Mouse (Mus musculus): ENCODE data around the gene Mxd4. TPM values are rescaled to one million over a fixed set of nuclear protein-coding genes. Genes with fewer than 3 reads are reported as not detected.

Mxd4 gene
- polyA plus RNA-seq, 1 experiment: 147 TPM

- no peaks in the 10 kb centered on the region for H3K36me3 ChIP-seq (ENCODE audit: control insufficient read depth, insufficient read depth, low read length)
- DNase-seq (ENCODE audit: low read depth in 1 of 2, low spot score in 2 of 2): no peak
- WGBS: 39% methylated on average over 9 of the region's 9 CpGs
- peak overlapping the region; percentile 62 for H3K27ac ChIP-seq (ENCODE audit: insufficient read depth, low read length)
- H3K4me3 ChIP-seq (ENCODE audit: extremely low read depth, insufficient read depth, insufficient read length): no peak overlapping the region
- no peaks in the 10 kb centered on the region for H3K27me3 ChIP-seq (ENCODE audit: control insufficient read depth, insufficient read depth, low read length)
- TF ChIP-seq CTCF (IDR thresholded peaks at IDR 0.05; ENCODE audit: extremely low read depth, insufficient read depth, insufficient read length, insufficient replicate concordance) (no peak), POLR2A (IDR thresholded peaks at IDR 0.05; ENCODE audit: low read depth, low read length) (no peak)
- H3K4me1 ChIP-seq (ENCODE audit: control insufficient read depth, insufficient read depth, insufficient read length): peaks cover 31% of the 10 kb centered on the region
Observed at GRCm38 (mm10) chr5:34230599-34231485, 43.3 kb upstream of the Mxd4 start.

- DNase-seq (ENCODE audit: low read depth in 1 of 2, low spot score in 2 of 2): no peak
- TF ChIP-seq POLR2A (IDR thresholded peaks at IDR 0.05; ENCODE audit: low read depth, low read length): no peak
- TF ChIP-seq CTCF (IDR thresholded peaks at IDR 0.05; ENCODE audit: extremely low read depth, insufficient read depth, insufficient read length, insufficient replicate concordance): no peak
- 91% methylated on average over 5 of the region's 5 CpGs for whole genome bisulfite sequencing
- H3K36me3 ChIP-seq (ENCODE audit: control insufficient read depth, insufficient read depth, low read length): no peaks in the 10 kb centered on the region
- H3K4me3 ChIP-seq (ENCODE audit: extremely low read depth, insufficient read depth, insufficient read length): no peak overlapping the region
- no peak overlapping the region for H3K27ac ChIP-seq (ENCODE audit: insufficient read depth, low read length)
- H3K4me1 ChIP-seq (ENCODE audit: control insufficient read depth, insufficient read depth, insufficient read length): peaks cover 29% of the 10 kb centered on the region
- H3K27me3 ChIP-seq (ENCODE audit: control insufficient read depth, insufficient read depth, low read length): no peaks in the 10 kb centered on the region
Observed at GRCm38 (mm10) chr5:34229503-34229902, 42.0 kb upstream of the Mxd4 start.

- peaks cover 2% of the 10 kb centered on the region; the same call in 1 of the 2 replicates for H3K4me1 ChIP-seq (ENCODE audit: control insufficient read depth, insufficient read depth, insufficient read length)
- WGBS: 92% methylated on average over 2 of the region's 2 CpGs
- no peak overlapping the region for H3K4me3 ChIP-seq (ENCODE audit: extremely low read depth, insufficient read depth, insufficient read length)
- no peak for DNase-seq (ENCODE audit: low read depth in 1 of 2, low spot score in 2 of 2)
- H3K27me3 ChIP-seq (ENCODE audit: control insufficient read depth, insufficient read depth, low read length): no peaks in the 10 kb centered on the region
- no peak for TF ChIP-seq CTCF (IDR thresholded peaks at IDR 0.05; ENCODE audit: extremely low read depth, insufficient read depth, insufficient read length, insufficient replicate concordance)
- TF ChIP-seq POLR2A (IDR thresholded peaks at IDR 0.05; ENCODE audit: low read depth, low read length): no peak
- no peaks in the 10 kb centered on the region for H3K36me3 ChIP-seq (ENCODE audit: control insufficient read depth, insufficient read depth, low read length)
- H3K27ac ChIP-seq (ENCODE audit: insufficient read depth, low read length): no peak overlapping the region
Observed at GRCm38 (mm10) chr5:34225516-34225915, 38.0 kb upstream of the Mxd4 start.

- WGBS: 57% methylated on average over 5 of the region's 5 CpGs
Observed at GRCm38 (mm10) chr5:34224515-34224914, 37.0 kb upstream of the Mxd4 start.

GRCm38 (mm10) chr5:34220001-34220400 is 32.5 kb upstream of the Mxd4 start:
- H3K27ac ChIP-seq (ENCODE audit: insufficient read depth, low read length): no peak overlapping the region
- no peak for DNase-seq (ENCODE audit: low read depth in 1 of 2, low spot score in 2 of 2)
- no peaks in the 10 kb centered on the region for H3K4me1 ChIP-seq (ENCODE audit: control insufficient read depth, insufficient read depth, insufficient read length)
- H3K27me3 ChIP-seq (ENCODE audit: control insufficient read depth, insufficient read depth, low read length): no peaks in the 10 kb centered on the region
- 85% methylated on average over 4 of the region's 4 CpGs for WGBS
- TF ChIP-seq POLR2A (IDR thresholded peaks at IDR 0.05; ENCODE audit: low read depth, low read length) (no peak), CTCF (IDR thresholded peaks at IDR 0.05; ENCODE audit: extremely low read depth, insufficient read depth, insufficient read length, insufficient replicate concordance) (no peak)
- no peak overlapping the region for H3K4me3 ChIP-seq (ENCODE audit: extremely low read depth, insufficient read depth, insufficient read length)
- no peaks in the 10 kb centered on the region for H3K36me3 ChIP-seq (ENCODE audit: control insufficient read depth, insufficient read depth, low read length)

More at GRCm38 (mm10) chr5:34224515-34224914, 37.0 kb upstream of the Mxd4 start:
- Histone ChIP-seq H3K36me3 (ENCODE audit: control insufficient read depth, insufficient read depth, low read length) (no peaks in the 10 kb centered on the region), H3K4me1 (ENCODE audit: control insufficient read depth, insufficient read depth, insufficient read length) (no peaks in the 10 kb centered on the region), H3K27ac (ENCODE audit: insufficient read depth, low read length) (no peak overlapping the region), H3K4me3 (ENCODE audit: extremely low read depth, insufficient read depth, insufficient read length) (no peak overlapping the region), H3K27me3 (ENCODE audit: control insufficient read depth, insufficient read depth, low read length) (no peaks in the 10 kb centered on the region)
- TF ChIP-seq CTCF (IDR thresholded peaks at IDR 0.05; ENCODE audit: extremely low read depth, insufficient read depth, insufficient read length, insufficient replicate concordance): no peak
- no peak for DNase-seq (ENCODE audit: low read depth in 1 of 2, low spot score in 2 of 2)

- TF ChIP-seq POLR2A (IDR thresholded peaks at IDR 0.05; ENCODE audit: low read depth, low read length): no peak
- no peak for TF ChIP-seq CTCF (IDR thresholded peaks at IDR 0.05; ENCODE audit: extremely low read depth, insufficient read depth, insufficient read length, insufficient replicate concordance)
- Histone ChIP-seq H3K27me3 (ENCODE audit: control insufficient read depth, insufficient read depth, low read length) (no peaks in the 10 kb centered on the region), H3K4me1 (ENCODE audit: control insufficient read depth, insufficient read depth, insufficient read length) (no peaks in the 10 kb centered on the region), H3K36me3 (ENCODE audit: control insufficient read depth, insufficient read depth, low read length) (no peaks in the 10 kb centered on the region), H3K27ac (ENCODE audit: insufficient read depth, low read length) (no peak overlapping the region), H3K4me3 (ENCODE audit: extremely low read depth, insufficient read depth, insufficient read length) (no peak overlapping the region)
- no peak for DNase-seq (ENCODE audit: low read depth in 1 of 2, low spot score in 2 of 2)
- 65% methylated on average over 5 of the region's 5 CpGs for WGBS
Observed at GRCm38 (mm10) chr5:34218672-34219071, 31.2 kb upstream of the Mxd4 start.

- WGBS: 73% methylated on average over 9 of the region's 9 CpGs
- TF ChIP-seq POLR2A (IDR thresholded peaks at IDR 0.05; ENCODE audit: low read depth, low read length) (no peak), CTCF (IDR thresholded peaks at IDR 0.05; ENCODE audit: extremely low read depth, insufficient read depth, insufficient read length, insufficient replicate concordance) (no peak)
Observed at GRCm38 (mm10) chr5:34217756-34218155, 30.2 kb upstream of the Mxd4 start.

More at GRCm38 (mm10) chr5:34217756-34218155, 30.2 kb upstream of the Mxd4 start:
- Histone ChIP-seq H3K4me3 (ENCODE audit: extremely low read depth, insufficient read depth, insufficient read length) (no peak overlapping the region), H3K4me1 (ENCODE audit: control insufficient read depth, insufficient read depth, insufficient read length) (no peaks in the 10 kb centered on the region), H3K36me3 (ENCODE audit: control insufficient read depth, insufficient read depth, low read length) (no peaks in the 10 kb centered on the region), H3K27ac (ENCODE audit: insufficient read depth, low read length) (no peak overlapping the region), H3K27me3 (ENCODE audit: control insufficient read depth, insufficient read depth, low read length) (no peaks in the 10 kb centered on the region)
- no peak for DNase-seq (ENCODE audit: low read depth in 1 of 2, low spot score in 2 of 2)
